Mouse (Mus musculus) gastrocnemius, postnatal 25 days (tissue): Measurements from ENCODE around the gene Rprd2. TPM values are rescaled to one million over a fixed set of nuclear protein-coding genes. Genes with fewer than 3 reads are reported as not detected.

Experiments
- DNase-seq: peaks from one replicate; pipeline ENCODE4 v3.0.0; 2022
- microRNA-seq, 2 experiments: library from miRNA; unstranded; fragments of <30 nt; microRNA quantifications; one replicate each; pipeline ENCODE4 v1.2.0; 2021; ENCODE audit warnings: borderline replicate concordance in 2 of 2
- total RNA-seq, 2 experiments: library from RNA; stranded (reverse); gene quantifications; 1 replicate in 1 of 2; 2 replicates in 1 of 2; pipeline ENCODE4 v1.2.3; 2021

The Rprd2 gene
- total RNA-seq, 2 experiments from 2014 or later, result 27.1 to 28.2 TPM

GRCm38 (mm10) chr3:95735071-95735670, 83.5 kb downstream of the Rprd2 start:
- no peak for DNase-seq

GRCm38 (mm10) chr3:95734092-95734702, 84.5 kb downstream of the Rprd2 start:
- DNase-seq, result peak; percentile 55

- DNase-seq, result no peak
These were observed 85.7 kb downstream of the Rprd2 start for GRCm38 (mm10) chr3:95732744-95733521.

GRCm38 (mm10) chr3:95732297-95732696, 86.4 kb downstream of the Rprd2 start:
- no peak for DNase-seq

GRCm38 (mm10) chr3:95731802-95732201, 86.9 kb downstream of the Rprd2 start:
- DNase-seq, result no peak

- DNase-seq, result no peak
These were observed 88.2 kb downstream of the Rprd2 start for GRCm38 (mm10) chr3:95730431-95730830.

GRCm38 (mm10) chr3:95728906-95729305, 89.8 kb downstream of the Rprd2 start:
- no peak for DNase-seq

GRCm38 (mm10) chr3:95726696-95727358, 91.8 kb downstream of the Rprd2 start:
- DNase-seq, result no peak

GRCm38 (mm10) chr3:95725863-95726262, 92.8 kb downstream of the Rprd2 start:
- DNase-seq, result no peak

- no peak for DNase-seq
These were observed 96.3 kb downstream of the Rprd2 start for GRCm38 (mm10) chr3:95722386-95722785.

- no peak for DNase-seq
These were observed 100.5 kb downstream of the Rprd2 start for GRCm38 (mm10) chr3:95718153-95718552.

GRCm38 (mm10) chr3:95716075-95716474, 102.6 kb downstream of the Rprd2 start:
- DNase-seq, result no peak

Small RNA genes within 50 kb of the gene (microRNA-seq; reads per million reads assigned to microRNA genes)
- gene Mir7014, result 0 reads per million in 2 experiments

Other genes starting within 250 kb of the Rprd2 start
- 10 to 100 TPM; 10.2 to 11.0 TPM for gene Golph3l, start 229.9 kb downstream of the Rprd2 start, total RNA-seq
- gene Ensa, start 193.9 kb downstream of the Rprd2 start, total RNA-seq, result 10 to 100 TPM; 92.1 to 93.9 TPM
- 100 to 1,000 TPM; 111 to 133 TPM for gene Mcl1, start 160.1 kb downstream of the Rprd2 start, total RNA-seq
- gene Adamtsl4, start 130.9 kb downstream of the Rprd2 start, total RNA-seq, result 10 to 100 TPM; 21.3 to 37.2 TPM
- gene Ecm1, start 79.3 kb downstream of the Rprd2 start, total RNA-seq, result 10 to 100 TPM; 14.0 to 26.6 TPM
- 10 to 100 TPM; 25.9 to 26.9 TPM for gene Tars2, start 58.7 kb downstream of the Rprd2 start, total RNA-seq
- gene Prpf3, start 37.0 kb upstream of the Rprd2 start, total RNA-seq, result 10 to 100 TPM; 11.8 to 17.6 TPM
- gene Mrps21, start 52.7 kb upstream of the Rprd2 start, total RNA-seq, result 100 to 1,000 TPM; 277 to 284 TPM
- gene Ciart, start 63.4 kb upstream of the Rprd2 start, total RNA-seq, result 1 to 10 TPM in 1 of 2 experiments, under 1 TPM in 1; 0.82 to 7.7 TPM
- gene BC028528, start 73.1 kb upstream of the Rprd2 start, total RNA-seq, result 1 to 10 TPM; 2.8 to 3.7 TPM
- 10 to 100 TPM; 43.9 to 51.9 TPM for gene Aph1a, start 75.1 kb upstream of the Rprd2 start, total RNA-seq
- 10 to 100 TPM; 78.0 to 92.8 TPM for gene Car14, start 85.8 kb upstream of the Rprd2 start, total RNA-seq
- gene Anp32e, start 110.4 kb upstream of the Rprd2 start, total RNA-seq, result 10 to 100 TPM; 67.4 to 69.1 TPM
- 10 to 100 TPM; 23.2 to 39.8 TPM for gene Plekho1, start 177.1 kb upstream of the Rprd2 start, total RNA-seq
- 10 to 100 TPM; 17.0 to 22.2 TPM for gene Vps45, start 239.6 kb upstream of the Rprd2 start, total RNA-seq